33 mouse cellular contexts compared by ENCODE assay signal in genomic region chr1:182310316-182310715, GRCm38 (mm10).
"Had no signal": no experiment of that assay in that cellular context is flagged by ENCODE, and none has a peak within 500 bp of the region (broad histone marks: within the 10 kb centered on the region; RNA-seq: fewer than 3 reads in every experiment).

No protein-coding gene starts in this region.

- H3K9ac ChIP-seq: heart, embryonic 12.5 days; heart, embryonic 13.5 days; heart, embryonic 15.5 days; hindbrain, embryonic 12.5 days; hindbrain, embryonic 13.5 days; hindbrain, embryonic 14.5 days; hindbrain, embryonic 15.5 days; intestine, embryonic 15.5 days; kidney, embryonic 15.5 days had no signal

- DNase-seq: heart, postnatal 10 days; heart, postnatal 36 days; kidney, adult 11 months; kidney, adult 18-20 months; kidney, adult 2 months; kidney, adult 8-10 months; kidney, adult 9 months; kidney, postnatal 10 days; kidney, postnatal 14 days; kidney, postnatal 25 days; kidney, postnatal 36 days; kidney, postnatal 4 days; layer of hippocampus, adult 9-11 months; layer of hippocampus, postnatal 36 days had no signal

- H3K4me2 ChIP-seq: heart, embryonic 11.5 days; heart, embryonic 12.5 days; heart, embryonic 13.5 days; heart, embryonic 15.5 days; hindbrain, embryonic 12.5 days; hindbrain, embryonic 13.5 days; hindbrain, embryonic 14.5 days; hindbrain, embryonic 15.5 days; intestine, embryonic 15.5 days; kidney, embryonic 15.5 days had no signal

- H3K4me3 ChIP-seq: heart, embryonic 12.5 days; heart, embryonic 13.5 days; heart, embryonic 15.5 days; hindbrain, embryonic 10.5 days; hindbrain, embryonic 12.5 days; hindbrain, embryonic 13.5 days; hindbrain, embryonic 15.5 days; intestine, embryonic 15.5 days; kidney, embryonic 15.5 days; layer of hippocampus, adult 2 months; left cerebral cortex, adult 2 months had no signal

- H3K27me3 ChIP-seq: heart, embryonic 12.5 days; heart, embryonic 13.5 days; heart, embryonic 15.5 days; hindbrain, embryonic 12.5 days; hindbrain, embryonic 13.5 days; hindbrain, embryonic 15.5 days; intestine, embryonic 15.5 days; kidney, embryonic 15.5 days had no signal

- ATAC-seq: hindbrain, embryonic 16.5 days; hindbrain, postnatal 0 days; inflammation-experienced regulatory T-cells, adult 6 months; intestine, embryonic 15.5 days; intestine, embryonic 16.5 days; intestine, postnatal 0 days had no signal

- H3K4me1 ChIP-seq: heart, embryonic 12.5 days; heart, embryonic 13.5 days; heart, embryonic 15.5 days; hindbrain, embryonic 10.5 days; hindbrain, embryonic 12.5 days; hindbrain, embryonic 13.5 days; hindbrain, embryonic 15.5 days; intestine, embryonic 15.5 days; kidney, embryonic 15.5 days had no signal

- H3K9me3 ChIP-seq: heart, embryonic 15.5 days; hindbrain, embryonic 13.5 days; hindbrain, embryonic 15.5 days; intestine, embryonic 15.5 days had no signal

- H3K27ac ChIP-seq: heart, embryonic 13.5 days; heart, embryonic 15.5 days; hindbrain, embryonic 10.5 days; hindbrain, embryonic 12.5 days; hindbrain, embryonic 13.5 days; hindbrain, embryonic 14.5 days; hindbrain, embryonic 15.5 days; hindbrain, postnatal 0 days; intestine, embryonic 15.5 days; kidney, embryonic 15.5 days; kidney, postnatal 0 days; layer of hippocampus, adult 2 months; left cerebral cortex, adult 2 months had no signal
